Mouse (Mus musculus): ENCODE measurements around the gene Parp8. TPM values are rescaled to one million over a fixed set of nuclear protein-coding genes. Genes with fewer than 3 reads are reported as not detected.
"Not testable (repeated sequence)": the region's sequence is repeated elsewhere in the genome, so short reads cannot be mapped to it uniquely, and the experiment has no call there.

Gene Parp8
- total and polyA plus RNA-seq, 3 experiments = 3.5 to 14.1 (median 10.3) TPM

DNA sequence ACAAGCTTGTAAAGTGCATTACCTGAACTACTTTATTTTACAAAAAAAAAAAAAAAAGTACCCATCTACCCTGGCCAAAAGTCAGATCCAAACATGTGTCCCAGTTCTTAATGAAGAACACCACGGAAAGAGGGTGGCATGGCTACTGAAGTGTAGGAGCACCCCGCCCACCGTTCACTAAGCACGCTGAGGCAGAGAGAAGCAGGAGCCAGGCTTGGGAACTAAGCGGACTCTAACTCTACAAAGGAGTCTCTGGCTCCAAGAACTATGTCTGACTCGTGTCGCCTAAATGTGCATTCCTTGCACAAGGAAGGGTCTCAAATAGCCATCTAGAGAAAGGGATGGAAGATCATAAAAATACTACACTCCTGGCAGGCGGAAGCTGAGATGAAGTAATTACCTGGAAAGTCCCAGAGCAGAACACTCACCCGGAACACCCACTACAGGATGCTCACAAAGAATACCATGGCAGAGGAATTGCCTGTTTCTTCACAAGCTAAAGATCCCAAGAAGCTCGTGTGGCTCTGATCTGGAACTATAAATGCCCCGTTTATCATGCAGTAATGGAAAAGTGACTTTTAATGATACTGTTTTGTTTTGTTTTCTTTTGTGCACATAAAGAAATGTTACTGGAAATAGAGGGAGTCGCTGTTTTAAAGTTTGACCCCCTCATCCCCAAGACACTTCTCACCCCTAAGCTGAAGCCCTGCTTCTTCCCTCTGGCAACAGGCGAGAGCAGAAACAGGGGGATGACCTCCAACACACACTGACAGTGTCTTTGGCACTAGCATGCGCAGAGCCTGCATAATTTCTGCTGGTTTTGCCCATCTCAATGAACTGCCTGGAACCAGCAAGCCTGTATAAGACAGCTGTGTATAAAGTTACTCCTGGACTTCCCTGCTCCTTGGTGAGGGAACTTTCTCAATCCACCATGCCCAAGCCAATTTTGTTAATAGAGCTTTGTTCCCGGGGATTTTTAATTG is 62.6 kb downstream of the Parp8 start:
- no peak for DNase-seq

DNA sequence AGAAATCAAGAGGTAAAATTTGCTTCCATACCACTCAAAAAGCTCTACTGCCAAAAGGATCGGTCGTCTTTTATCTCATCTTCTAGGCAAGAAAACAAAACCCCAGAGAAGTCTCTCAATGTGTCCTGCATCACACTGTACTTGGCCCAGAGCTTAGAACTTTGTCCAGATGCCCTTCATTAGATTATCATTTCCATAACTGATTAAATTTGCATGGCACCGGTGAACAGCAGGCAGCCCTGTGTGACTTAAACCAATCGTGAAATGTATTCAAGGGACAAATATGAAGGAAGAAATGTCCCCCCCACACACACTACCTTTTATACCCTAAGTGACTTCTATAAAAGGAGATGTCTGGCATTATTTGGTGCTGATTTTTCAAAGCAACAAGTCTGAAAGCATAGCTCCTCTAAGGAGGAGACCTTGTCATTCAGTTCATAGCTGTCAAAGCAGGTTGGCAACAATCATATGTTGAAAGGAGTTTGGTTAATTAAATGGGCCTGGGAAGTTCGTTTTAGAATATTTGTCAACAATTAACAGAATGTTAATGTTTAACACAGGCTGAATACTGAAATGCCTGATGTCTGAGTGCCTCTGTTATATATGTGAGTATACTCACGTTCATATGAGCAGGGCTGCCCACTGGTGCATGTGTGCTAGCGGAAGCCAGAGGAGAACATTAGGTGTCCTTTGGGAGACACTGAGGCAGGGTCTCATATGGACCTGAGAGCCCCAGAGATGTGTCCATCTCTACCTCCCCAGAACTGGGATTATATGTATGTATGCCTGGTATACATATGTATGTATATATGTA is 66.4 kb downstream of the Parp8 start:
- no peak for DNase-seq

DNA sequence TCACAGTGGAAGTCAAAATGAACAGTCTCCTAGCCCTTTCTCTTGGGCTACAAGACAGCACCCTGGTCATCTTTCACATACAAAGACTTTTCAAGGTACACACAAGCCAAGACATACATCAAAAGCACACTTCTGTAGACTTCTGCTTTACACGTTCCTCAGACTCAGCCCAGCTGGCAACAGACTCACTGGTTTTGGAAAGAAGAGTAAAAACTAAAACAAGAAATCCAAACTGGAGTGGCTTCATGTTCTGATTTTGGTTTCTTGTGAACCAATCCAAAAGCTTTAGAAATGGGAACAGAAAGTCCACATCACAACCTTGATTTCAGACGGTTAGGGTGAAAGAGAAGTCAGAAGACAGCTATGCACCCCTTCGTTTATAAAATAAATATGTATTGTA is 67.8 kb downstream of the Parp8 start:
- no peak for DNase-seq

DNA sequence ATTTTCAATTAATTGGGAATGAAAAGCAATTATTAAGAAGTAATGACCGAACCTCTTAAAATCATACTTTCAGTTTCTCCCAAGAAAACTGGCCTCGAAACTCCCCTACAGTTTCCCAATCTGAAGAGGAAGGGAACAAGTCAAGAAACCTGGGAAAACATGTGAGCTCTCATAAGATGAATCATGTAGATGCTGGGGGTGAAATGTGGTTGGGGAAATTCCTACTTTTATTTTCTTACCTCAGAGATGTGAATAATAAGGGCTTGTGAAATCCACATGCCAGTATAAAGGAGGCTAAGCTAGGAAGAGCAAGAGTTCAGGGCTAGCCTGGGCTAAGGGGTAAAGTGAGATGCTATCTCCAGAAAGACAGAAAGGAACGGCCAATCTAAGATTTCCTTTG is 74.0 kb downstream of the Parp8 start:
- no peak for DNase-seq

DNA sequence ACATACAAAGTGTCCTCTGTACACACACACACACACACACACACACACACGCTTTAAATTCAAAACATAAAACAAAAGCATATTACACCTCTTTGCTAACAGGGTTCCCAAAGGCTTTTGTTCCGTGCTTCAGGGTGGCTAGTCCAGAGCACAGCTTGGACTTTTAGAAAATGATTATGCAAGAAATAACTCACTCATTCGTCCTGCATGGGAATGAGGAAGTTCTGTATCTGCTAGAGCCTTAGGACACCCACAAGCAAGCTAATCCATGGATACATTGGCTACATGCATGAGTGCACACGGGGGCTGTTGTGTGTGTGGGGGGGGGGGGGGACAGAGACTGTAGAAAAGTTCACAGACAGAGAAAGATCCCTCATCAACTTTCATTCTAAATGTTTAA is 75.8 kb downstream of the Parp8 start:
- no peak for DNase-seq

DNA sequence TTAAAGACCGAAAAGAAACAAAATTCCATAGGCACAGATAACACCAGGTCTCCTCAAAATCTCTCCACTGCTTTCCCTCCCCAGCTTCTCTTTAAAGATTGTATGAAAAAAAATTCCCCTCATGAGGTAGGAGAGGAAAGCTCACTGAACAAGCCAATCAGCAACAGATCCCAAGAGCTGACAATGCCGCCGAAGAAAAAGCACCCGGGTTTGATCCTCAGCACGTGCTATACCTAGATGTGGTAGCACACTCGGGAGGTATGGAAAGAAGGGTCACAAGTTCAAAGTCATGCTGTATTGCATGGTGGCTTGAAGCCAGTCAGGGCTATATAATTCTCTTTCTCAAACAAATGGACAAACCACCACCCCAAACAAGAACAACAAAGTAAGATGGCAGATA is 76.3 kb downstream of the Parp8 start:
- DNase-seq = no peak

DNA sequence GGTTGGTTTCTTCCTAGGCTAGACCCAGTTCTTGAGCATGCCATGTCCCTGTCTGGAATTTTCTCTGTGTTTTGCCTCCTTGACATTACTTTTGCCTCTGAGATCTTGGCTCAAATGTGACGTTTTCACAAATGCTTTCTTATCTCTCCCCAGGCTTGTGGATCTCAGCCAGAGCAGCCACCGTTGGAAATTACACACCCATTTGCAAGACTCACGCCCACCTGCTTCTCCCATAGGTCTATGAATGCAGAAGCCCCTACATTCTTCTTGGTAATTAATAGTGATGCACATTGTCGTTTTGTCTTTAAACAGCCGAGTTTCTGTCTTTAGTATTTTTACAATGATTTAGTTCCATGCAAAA is 77.1 kb downstream of the Parp8 start:
- DNase-seq = no peak

DNA sequence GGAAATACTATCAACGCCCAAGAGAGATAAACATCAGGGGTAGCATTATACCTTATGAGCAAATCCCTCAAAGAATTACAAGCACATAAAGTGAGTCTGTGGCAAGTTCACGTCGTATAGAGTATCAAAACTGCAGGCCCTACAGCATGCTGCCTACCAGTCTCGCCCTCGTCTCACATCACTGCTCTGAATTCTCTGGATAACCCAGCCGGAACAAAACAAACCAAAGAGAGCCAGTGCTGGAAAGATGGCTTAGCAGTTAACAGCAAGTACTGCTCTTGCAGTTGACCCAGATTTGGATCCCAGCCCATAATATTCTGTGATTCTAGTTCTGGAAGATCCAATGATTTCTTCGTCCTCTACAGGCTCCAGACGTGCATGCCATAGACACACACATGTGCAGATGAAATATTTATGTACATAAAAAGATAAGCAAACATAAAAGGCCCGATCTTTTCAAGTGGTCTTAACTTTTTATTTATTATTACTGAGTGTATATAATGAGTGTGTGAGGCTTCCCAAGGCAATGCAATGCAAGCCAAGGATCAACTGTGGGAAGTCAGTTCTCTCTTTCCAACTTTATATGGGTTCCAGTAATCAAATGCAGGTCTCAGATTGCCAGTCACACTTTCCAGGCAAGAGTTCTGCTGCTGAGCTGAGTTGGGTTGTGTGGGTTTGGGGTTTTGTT is 77.6 kb downstream of the Parp8 start:
- DNase-seq = no peak

DNA sequence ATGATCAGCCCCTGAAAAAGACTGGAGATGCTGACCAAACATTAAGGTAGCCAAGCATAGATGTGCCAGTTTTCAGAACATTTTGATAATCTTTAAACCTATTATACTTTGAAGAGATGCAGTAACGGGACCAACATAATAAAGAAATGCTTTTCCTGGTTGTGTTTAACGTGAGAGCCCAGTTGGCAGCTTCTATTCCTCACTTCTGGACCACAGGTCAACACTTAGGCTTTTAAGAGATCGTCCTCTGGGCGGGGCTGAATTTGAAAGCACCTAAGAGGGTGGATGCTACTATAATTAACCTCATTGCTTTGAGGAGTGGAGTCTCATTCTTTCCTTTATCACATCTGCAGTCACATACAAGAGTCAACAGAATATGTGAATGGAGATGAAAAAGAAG is 78.8 kb downstream of the Parp8 start:
- no peak for DNase-seq

DNA sequence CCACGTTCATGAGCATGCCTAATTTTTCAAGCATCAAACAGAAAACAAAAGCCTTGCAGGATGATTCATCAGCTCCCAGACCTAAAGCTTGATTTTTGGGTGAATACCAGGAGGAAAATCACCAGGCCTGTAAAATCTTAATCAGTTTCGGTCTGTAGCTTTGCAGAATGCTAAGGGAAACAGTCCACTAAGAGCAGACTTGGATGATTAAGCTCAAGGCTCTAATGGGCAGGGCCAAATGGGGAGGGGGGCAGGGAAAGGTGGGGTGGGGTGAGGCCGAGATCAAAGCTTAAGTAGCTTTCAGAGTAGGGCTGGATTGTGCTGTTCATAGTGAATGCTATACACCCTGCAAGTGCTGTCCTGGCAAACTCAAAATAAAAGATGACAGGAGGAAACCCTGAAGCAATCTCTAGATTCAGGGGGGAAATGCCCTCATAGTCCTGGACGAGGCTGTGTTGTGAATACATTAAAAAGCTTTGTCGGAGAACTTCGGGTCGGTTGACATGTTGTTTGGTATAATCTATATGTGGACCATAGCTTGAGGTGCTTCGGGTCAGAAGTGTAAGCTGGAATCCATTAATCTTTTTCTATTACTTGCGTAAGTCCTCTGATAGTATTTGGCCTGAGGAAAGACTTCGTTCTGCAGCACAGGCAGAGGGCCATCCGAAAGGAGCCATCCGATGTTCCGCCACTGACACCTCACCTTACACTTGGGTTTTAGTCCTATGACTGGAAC is 83.9 kb downstream of the Parp8 start:
- no peak for DNase-seq

DNA sequence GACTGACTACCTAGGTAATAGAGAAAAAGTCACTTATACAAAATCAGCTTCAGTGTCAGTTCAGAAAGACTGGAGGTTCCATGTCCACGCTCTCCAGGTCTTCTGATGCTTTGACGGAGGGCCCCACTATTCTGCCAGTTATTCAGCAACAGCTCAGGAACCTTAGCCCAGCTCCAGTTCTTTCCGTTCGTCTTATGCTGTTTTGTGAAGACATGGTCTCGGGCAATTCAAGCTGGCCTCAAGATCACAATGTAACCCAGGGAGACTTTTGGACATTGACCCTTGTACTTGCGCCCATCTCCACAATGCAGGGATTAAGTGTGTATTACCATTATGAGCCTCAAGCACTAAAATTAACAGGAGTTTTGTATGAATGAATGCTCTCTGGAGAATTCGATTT is 84.6 kb downstream of the Parp8 start:
- no peak for DNase-seq

DNA sequence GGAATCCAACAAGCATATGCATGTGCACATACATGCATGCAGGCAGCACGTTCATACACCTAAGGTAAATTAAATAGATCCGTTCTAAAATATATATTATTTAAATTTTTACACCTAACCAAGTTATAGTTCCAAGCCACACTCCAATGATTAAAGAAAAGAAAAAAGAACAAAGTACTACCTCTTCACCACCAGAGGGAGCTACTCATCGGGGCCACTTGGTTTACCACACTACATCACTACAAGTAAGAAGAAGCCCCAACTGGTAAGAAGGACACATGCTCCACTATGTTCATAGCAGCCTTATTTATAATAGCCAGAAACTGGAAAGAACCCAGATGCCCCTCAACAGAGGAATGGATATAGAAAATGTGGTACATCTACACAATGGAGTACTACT is 88.3 kb downstream of the Parp8 start:
- DNase-seq = not testable (repeated sequence)

DNA sequence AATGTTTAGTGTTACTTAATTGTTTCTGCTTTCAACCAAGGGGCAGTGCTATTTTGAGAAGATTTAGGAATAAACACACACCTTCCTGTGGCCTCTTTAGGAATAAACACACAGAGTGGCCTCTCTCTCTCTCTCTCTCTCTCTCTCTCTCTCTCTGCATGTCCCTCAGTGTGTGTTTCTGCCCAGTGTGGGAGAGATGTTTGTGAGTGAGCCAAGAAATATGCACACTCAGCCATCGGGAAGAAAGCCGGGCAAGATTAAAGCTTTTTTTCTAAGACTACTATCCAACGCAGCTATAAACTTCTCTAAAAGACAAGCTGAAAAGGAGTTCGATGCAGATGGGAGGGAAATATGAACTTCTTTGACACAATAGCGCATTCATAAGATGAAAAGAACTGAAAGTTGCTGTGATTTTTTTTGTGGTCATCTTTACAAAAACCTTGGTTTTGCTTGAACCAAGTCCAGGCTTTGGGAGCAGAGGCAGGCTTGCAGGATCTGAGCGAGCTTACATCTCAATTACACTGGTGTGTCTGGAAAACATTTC is 107.9 kb downstream of the Parp8 start:
- DNase-seq = no peak

DNA sequence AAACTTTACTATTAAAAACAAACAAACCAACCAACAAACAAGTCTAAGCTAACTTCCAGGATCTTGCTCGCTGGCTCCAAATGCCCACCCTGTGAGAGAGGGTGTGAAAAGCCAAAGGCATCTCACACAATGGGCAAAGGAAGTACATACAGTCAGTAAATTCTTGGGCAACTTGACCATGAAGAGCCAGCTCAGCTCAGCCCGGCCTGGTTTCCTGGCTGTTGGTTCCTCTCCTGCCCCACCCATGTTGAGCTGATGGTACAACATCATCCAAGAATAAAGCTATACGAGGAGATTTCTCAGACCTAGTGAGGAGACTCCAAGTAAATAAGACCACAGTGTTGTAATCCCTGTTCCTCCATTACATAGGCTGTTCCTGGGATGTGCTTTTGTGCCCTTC is 117.1 kb downstream of the Parp8 start:
- no peak for DNase-seq

DNA sequence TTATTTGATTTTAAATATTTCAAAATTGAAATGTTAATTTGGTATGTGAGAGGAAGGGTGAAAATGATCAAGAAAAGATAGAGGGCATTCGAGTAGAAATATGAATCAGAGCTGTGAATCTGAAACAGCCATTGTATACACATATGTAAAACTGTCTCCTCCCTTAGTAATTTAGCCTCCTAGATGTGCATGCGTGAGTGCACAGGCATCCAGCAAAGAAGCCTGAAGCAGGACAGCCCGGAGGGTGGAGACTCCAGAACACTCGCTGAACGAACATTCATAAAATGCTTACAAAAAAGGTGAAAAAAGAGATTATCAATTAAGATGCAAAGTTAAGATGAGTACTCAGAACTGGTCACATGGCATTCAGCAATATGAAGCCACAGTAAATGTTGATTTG is 121.9 kb downstream of the Parp8 start:
- no peak for DNase-seq

DNA sequence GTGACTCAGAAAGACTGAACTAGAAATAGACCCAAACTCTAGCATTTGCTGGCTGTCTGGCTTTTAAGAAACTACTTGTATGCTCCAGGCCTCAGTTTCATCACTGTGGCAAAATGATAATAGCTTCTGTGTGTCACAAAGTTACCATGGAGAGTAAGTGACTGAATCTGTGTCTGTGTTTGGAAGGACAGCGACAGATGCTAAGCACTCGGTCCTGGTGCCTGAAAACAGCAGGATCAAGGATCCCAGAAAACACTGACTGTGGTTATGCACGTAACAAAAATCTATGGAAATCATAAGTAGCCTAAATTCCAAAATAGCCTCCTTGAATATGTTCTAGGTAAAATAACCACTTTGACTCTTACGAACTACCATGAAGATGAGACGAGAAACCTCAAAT is 126.9 kb downstream of the Parp8 start:
- no peak for DNase-seq

DNA sequence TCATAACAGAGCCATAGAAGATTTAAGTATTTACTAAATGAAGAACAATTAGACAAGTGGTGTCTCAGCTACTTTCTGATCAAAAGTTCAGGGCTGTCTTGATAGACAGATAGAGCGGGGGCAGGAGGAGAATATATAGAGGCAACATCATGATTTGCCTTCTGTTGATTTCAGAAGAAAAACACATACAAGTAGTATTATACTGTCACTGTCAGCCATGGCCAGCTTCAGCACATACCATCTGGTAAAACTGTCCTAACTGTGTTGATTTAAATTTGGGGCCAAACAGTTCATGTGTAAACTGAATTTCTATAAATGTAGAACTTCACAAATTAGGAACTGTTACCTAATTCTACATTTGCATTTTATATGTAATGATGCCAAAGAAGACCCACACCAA is 127.6 kb downstream of the Parp8 start:
- DNase-seq = no peak

DNA sequence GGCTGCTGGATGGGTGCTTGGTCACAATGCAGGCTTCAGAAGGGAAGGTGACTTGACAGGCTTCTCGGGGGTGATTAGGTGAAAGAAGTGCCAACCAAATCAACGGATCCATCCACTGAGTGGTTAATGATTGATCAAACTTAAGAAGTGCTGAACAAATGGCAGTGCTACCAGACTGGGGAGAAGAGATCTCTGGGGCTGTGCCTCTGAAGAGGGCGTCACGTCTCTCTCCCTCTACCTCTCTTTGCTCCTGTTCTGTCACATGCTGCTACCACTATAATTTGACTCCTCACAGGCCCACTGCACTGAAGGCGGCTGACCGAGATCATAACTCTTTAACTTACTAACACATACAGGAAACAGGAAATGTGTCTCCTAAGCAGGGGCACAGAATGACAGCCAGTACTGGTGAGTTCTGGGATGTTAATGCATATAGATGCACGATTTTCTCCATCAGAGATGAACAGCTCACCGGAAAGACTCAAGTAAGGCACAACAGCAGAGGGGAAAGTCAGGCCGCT is 140.9 kb downstream of the Parp8 start:
- no peak for DNase-seq

DNA sequence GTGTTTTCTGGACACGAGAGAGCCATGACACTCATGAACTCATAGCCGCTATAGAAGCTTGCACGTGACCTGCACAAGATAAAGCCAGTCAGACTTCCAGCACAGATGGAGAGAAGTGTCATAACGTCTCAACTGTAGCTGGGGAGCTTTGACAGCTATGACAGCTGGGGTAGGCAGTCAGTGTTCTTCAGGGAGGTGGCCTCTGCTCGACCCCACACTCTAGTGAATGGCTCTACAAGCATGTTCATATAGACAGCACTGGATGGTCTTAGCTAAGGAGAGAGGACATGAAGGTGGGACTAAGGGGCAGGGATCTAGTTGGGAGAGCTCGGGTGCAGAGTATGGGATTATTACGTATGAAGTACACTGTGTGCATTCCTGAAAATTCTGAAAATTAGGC is 143.1 kb downstream of the Parp8 start:
- no peak for DNase-seq

DNA sequence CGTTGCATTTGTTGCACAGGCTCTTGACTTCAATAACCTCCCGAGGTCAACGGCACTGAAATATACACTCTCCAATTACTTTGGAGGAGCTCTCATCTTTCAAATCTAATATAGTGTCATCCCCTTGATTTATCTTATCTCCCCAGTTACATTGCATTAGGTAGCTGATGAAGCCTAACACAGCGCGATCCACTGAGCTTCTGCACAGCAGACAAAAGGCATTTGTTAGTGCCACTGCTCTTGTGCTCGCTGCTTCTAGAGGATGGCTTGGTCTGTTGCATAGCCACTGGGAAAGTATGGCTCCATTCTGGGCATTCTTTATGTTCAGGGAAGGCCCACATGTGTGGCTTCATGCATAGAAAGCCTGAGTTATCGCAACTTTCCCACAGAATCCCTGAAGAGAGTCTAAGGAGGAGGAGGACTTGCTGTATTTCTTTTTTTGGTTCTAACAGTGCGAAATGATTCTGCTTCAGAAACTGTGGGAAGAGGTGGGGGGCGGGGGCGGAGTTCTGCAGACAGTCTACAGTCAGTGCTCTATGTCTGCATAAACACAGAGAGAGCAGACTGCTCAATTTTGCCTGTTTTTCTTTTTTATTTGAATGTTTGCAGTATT is 145.7 kb downstream of the Parp8 start:
- DNase-seq = no peak

DNA sequence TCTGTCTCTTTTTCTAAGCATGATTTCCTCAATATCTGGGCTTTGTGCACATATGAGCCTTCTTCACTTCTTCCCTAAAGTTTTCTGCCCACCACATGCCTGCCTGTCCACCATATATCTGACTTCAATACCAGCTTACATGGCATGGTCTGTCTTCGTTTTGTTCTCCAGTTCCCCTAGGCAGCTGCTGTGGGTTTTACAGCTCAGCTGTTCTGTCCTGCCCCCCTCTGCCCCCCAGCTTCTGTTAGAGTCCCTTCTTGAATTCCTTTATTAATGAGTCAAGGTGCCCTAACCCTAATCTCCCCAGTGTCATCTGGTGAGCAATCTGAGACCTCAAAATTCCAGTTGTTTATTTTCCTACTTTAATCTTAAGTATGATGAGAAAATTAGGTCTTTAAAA is 155.1 kb downstream of the Parp8 start:
- no peak for DNase-seq

Data from adrenal gland, adult 2 months (tissue).